Mouse (Mus musculus): Measurements from ENCODE around the gene Prrg2. TPM values are rescaled to one million over a fixed set of nuclear protein-coding genes. Genes with fewer than 3 reads are reported as not detected.

The Prrg2 gene
- total RNA-seq, 2 experiments from 2014 or later, result 5.3 to 7.4 TPM

DNA sequence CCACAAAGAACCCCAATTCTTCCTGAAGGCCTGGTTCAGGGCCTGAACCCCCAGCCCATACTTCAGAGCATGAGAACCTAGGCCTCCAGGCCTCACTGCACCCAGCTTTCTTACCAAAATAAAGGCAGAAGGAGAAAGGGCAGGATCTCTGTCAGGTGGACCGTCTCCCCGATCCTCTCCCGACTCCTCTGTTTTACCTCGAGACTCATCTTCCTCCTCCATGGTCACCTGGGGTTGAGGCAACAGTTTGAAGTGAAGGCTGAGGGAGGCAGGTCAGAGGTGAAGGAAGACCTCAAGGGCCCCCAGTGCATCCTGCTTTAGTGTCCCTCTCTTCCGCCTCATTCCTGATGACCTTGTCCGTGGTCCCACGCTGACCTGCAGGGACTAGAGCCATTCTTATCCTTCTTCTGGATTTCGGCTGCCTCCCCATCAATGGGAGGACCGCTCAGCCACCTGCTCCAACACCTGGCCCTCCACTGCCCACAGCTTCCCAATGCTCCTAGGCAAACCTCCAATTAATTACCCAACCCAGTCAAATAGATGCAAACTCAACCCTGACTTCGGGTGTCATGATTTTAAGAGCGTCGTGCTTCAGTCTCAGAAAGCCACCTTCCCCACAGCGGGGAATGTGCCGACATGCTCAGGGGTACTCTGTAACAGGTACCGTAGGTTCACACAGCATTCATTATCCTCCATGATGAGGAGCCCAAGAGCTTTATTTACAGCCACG lies 48.9 kb downstream of the Prrg2 start:
- DNase-seq (ENCODE audit: low spot score in 2 of 2), result no peak

- no peak for DNase-seq (ENCODE audit: low spot score in 2 of 2)
These were observed 49.7 kb downstream of the Prrg2 start for GRCm38 (mm10) chr7:45012824-45013223.

DNA sequence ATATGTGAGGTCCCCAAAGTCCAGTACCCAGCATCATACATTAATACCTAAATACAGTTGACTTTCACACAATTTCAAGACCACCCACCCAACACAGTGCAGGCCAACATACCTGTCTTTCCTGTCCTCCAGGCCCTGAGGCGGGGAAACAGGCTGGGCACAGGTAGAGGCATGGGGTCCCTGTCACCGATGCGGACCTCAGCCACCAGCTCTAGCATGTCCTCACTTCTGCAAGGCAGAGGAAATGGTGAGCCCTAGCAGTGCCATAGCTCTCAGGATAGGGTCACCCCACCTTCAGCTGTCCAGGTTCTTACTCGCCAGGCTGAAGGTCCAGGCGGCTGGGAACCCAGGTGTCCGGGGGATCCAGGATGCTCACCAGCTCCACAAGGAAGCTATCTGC lies 50.5 kb downstream of the Prrg2 start:
- no peak for DNase-seq (ENCODE audit: low spot score in 2 of 2)

GRCm38 (mm10) chr7:45008411-45008810 lies 54.1 kb downstream of the Prrg2 start:
- no peak for DNase-seq (ENCODE audit: low spot score in 2 of 2)

- DNase-seq (ENCODE audit: low spot score in 2 of 2), result no peak
These were observed 54.6 kb downstream of the Prrg2 start for GRCm38 (mm10) chr7:45007846-45008245.

GRCm38 (mm10) chr7:45007141-45007540 lies 55.3 kb downstream of the Prrg2 start:
- DNase-seq (ENCODE audit: low spot score in 2 of 2), result no peak

DNA sequence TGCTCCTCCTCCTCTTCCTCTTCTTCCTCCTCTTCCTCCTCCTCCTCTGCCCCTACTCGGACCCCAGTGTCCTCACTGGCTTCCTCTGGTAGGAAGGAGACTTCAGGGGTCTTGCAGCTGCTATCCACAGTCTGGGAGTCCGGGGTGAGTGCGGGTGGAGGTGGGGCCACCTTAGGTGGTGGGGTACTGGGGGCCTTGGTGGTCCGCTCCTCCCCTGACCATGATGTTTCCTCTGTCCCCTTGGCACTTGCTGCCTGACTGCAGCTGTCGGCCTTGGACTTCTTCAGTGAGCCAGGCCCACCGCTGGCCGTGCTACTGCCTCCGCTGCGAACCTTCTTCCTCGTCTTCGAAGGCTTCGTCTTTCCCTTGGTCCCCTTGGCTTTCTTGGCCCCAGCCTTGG lies 56.0 kb downstream of the Prrg2 start:
- DNase-seq (ENCODE audit: low spot score in 2 of 2), result no peak

- DNase-seq (ENCODE audit: low spot score in 2 of 2), result no peak
These were observed 57.0 kb downstream of the Prrg2 start for GRCm38 (mm10) chr7:45005321-45005992.

- DNase-seq (ENCODE audit: low spot score in 2 of 2), result no peak
These were observed 57.9 kb downstream of the Prrg2 start for GRCm38 (mm10) chr7:45004546-45004945.

Small RNA genes lying within 50 kb of the gene (microRNA-seq; reads per million reads assigned to microRNA genes)
- 2.7 to 5.4 reads per million in 2 experiments for gene Mir7054

Other genes starting within 250 kb of the Prrg2 start
- 10 to 100 TPM; 29.6 to 36.7 TPM for gene Nup62, start 246.6 kb downstream of the Prrg2 start, total RNA-seq (2021)
- gene Il4i1, start 246.3 kb downstream of the Prrg2 start, total RNA-seq (2021), result 1 to 10 TPM; 1.5 to 1.8 TPM
- 10 to 100 TPM; 27.3 to 28.4 TPM for gene Atf5, start 246.0 kb downstream of the Prrg2 start, total RNA-seq (2021)
- 10 to 100 TPM; 81.6 to 89.7 TPM for gene Akt1s1, start 213.7 kb downstream of the Prrg2 start, total RNA-seq (2021)
- gene Tbc1d17, start 213.6 kb downstream of the Prrg2 start, total RNA-seq (2021), result 10 to 100 TPM; 46.2 to 54.2 TPM
- gene Pnkp, start 205.5 kb downstream of the Prrg2 start, total RNA-seq (2021), result 10 to 100 TPM; 32.3 to 33.3 TPM
- 100 to 1,000 TPM; 272 to 295 TPM for gene Ptov1, start 192.9 kb downstream of the Prrg2 start, total RNA-seq (2021)
- 100 to 1,000 TPM; 106 to 111 TPM for gene Med25, start 170.0 kb downstream of the Prrg2 start, total RNA-seq (2021)
- 10 to 100 TPM; 21.0 to 21.4 TPM for gene Fuz, start 166.6 kb downstream of the Prrg2 start, total RNA-seq (2021)
- 100 to 1,000 TPM; 310 to 327 TPM for gene Ap2a1, start 133.2 kb downstream of the Prrg2 start, total RNA-seq (2021)
- under 1 TPM in 1 of 2 experiments, not detected in 1; 0.69 TPM for gene Tsks, start 119.5 kb downstream of the Prrg2 start, total RNA-seq (2021)
- gene Cpt1c, start 87.8 kb downstream of the Prrg2 start, total RNA-seq (2021), result 100 to 1,000 TPM; 115 to 116 TPM
- gene Prmt1, start 76.1 kb downstream of the Prrg2 start, total RNA-seq (2021), result 100 to 1,000 TPM; 163 to 195 TPM
- gene Irf3, start 65.0 kb downstream of the Prrg2 start, total RNA-seq (2021), result 10 to 100 TPM; 33.8 to 46.5 TPM
- 1 to 10 TPM; 2.0 to 3.9 TPM for gene Bcl2l12, start 64.0 kb downstream of the Prrg2 start, total RNA-seq (2021)
- gene Scaf1, start 46.3 kb downstream of the Prrg2 start, total RNA-seq (2021), result 100 to 1,000 TPM; 153 to 158 TPM
- 10 to 100 TPM; 12.1 to 16.2 TPM for gene Rras, start 44.7 kb downstream of the Prrg2 start, total RNA-seq (2021)
- gene Prr12, start 9.8 kb downstream of the Prrg2 start, total RNA-seq (2021), result 10 to 100 TPM; 67.3 to 67.9 TPM
- gene Nosip, start 248 bp downstream of the Prrg2 start, total RNA-seq (2021), result 10 to 100 TPM; 49.2 to 55.4 TPM
- gene Rcn3, start 29.5 kb upstream of the Prrg2 start, total RNA-seq (2021), result 10 to 100 TPM; 10.3 to 13.8 TPM
- gene Fcgrt, start 41.2 kb upstream of the Prrg2 start, total RNA-seq (2021), result 10 to 100 TPM; 17.1 to 20.9 TPM
- gene Rps11, start 61.8 kb upstream of the Prrg2 start, total RNA-seq (2021), result 100 to 1,000 TPM; 427 to 461 TPM
- 100 to 1,000 TPM; 736 to 824 TPM for gene Rpl13a, start 66.1 kb upstream of the Prrg2 start, total RNA-seq (2021)
- under 1 TPM in 1 of 2 experiments, not detected in 1; 0.39 TPM for gene Gm45713, start 73.6 kb upstream of the Prrg2 start, total RNA-seq (2021)
- 1 to 10 TPM; 4.5 to 5.8 TPM for gene Flt3l, start 73.8 kb upstream of the Prrg2 start, total RNA-seq (2021)
- gene Pih1d1, start 91.6 kb upstream of the Prrg2 start, total RNA-seq (2021), result 10 to 100 TPM; 46.1 to 46.5 TPM
- gene Aldh16a1, start 91.9 kb upstream of the Prrg2 start, total RNA-seq (2021), result 10 to 100 TPM; 14.0 to 15.9 TPM
- gene Slc17a7, start 101.3 kb upstream of the Prrg2 start, total RNA-seq (2021), result 1,000 to 10,000 TPM; 1,582 to 1,636 TPM
- gene Gfy, start 116.9 kb upstream of the Prrg2 start, total RNA-seq (2021), result under 1 TPM in 1 of 2 experiments, not detected in 1; 0.26 TPM
- gene Pth2, start 118.3 kb upstream of the Prrg2 start, total RNA-seq (2021), result not detected
- gene Ccdc155, start 142.2 kb upstream of the Prrg2 start, total RNA-seq (2021), result 1 to 10 TPM; 2.0 to 2.7 TPM
- gene Dkkl1, start 149.5 kb upstream of the Prrg2 start, total RNA-seq (2021), result 1 to 10 TPM; 2.6 to 3.3 TPM
- gene Tead2, start 153.1 kb upstream of the Prrg2 start, total RNA-seq (2021), result 10 to 100 TPM in 1 of 2 experiments, 1 to 10 TPM in 1; 6.9 to 11.5 TPM
- gene Cd37, start 176.4 kb upstream of the Prrg2 start, total RNA-seq (2021), result 1 to 10 TPM; 4.0 TPM
- 1 to 10 TPM; 1.4 to 2.3 TPM for gene Slc6a16, start 178.4 kb upstream of the Prrg2 start, total RNA-seq (2021)
- gene Slc6a21, start 214.8 kb upstream of the Prrg2 start, total RNA-seq (2021), result not detected

Data from layer of hippocampus, postnatal 14 days (tissue).